Mouse (Mus musculus): ENCODE measurements at regions not wholly inside any gene's neighbourhood (a gene's known extent, or its start where the extent isn't known, plus 50 kb on each side); places are given as distances from the start of the nearest gene placed in this dataset.

DNA sequence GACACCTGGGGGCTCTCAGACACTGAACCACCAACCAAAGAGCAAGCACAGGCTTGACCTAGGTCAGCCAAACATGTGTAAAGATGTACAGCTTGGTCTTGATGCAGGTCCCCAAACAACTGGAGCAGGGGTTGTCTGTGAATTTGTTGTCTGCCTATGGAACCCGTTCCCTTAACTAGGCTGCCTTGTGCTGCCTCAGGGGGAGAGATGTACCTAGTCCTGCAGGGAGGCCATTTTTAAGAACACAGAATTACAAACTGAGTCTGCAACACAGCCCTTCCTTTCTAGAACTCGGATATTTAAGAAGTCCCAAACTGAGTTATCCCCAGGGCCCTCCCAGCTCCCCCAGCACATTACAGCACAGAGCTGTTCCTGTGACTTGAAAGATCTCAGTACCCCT lies 57.5 kb upstream of the Lama4 start:
- Histone ChIP-seq H3K27ac (replicated peaks) (peak overlapping the region; percentile 18; the same call in 1 of the 2 replicates), H3K9ac (no peak overlapping the region), H3K4me1 (replicated peaks) (no peaks in the 10 kb centered on the region), H3K4me2 (no peak overlapping the region), H3K27me3 (no peaks in the 10 kb centered on the region), H3K4me3 (no peak overlapping the region), H3K9me3 (no peaks in the 10 kb centered on the region), H3K36me3 (no peaks in the 10 kb centered on the region)
- WGBS, result 77% methylated on average over 2 of the region's 2 CpGs
- no peak for ATAC-seq (ENCODE audit: low read depth)

- no peak overlapping the region for H3K4me3 ChIP-seq
- H3K36me3 ChIP-seq, result no peaks in the 10 kb centered on the region
- 56% methylated on average over 9 of the region's 9 CpGs for WGBS
- no peak overlapping the region for H3K9ac ChIP-seq
- no peak overlapping the region for H3K4me2 ChIP-seq
- H3K27ac ChIP-seq (replicated peaks), result peak overlapping the region; percentile 23; the same call in 1 of the 2 replicates
- no peaks in the 10 kb centered on the region for H3K4me1 ChIP-seq (replicated peaks)
- no peaks in the 10 kb centered on the region for H3K9me3 ChIP-seq
- no peaks in the 10 kb centered on the region for H3K27me3 ChIP-seq
- no peak for ATAC-seq (ENCODE audit: low read depth)
These were observed 57.0 kb upstream of the Lama4 start for GRCm38 (mm10) chr10:38908277-38908676.

DNA sequence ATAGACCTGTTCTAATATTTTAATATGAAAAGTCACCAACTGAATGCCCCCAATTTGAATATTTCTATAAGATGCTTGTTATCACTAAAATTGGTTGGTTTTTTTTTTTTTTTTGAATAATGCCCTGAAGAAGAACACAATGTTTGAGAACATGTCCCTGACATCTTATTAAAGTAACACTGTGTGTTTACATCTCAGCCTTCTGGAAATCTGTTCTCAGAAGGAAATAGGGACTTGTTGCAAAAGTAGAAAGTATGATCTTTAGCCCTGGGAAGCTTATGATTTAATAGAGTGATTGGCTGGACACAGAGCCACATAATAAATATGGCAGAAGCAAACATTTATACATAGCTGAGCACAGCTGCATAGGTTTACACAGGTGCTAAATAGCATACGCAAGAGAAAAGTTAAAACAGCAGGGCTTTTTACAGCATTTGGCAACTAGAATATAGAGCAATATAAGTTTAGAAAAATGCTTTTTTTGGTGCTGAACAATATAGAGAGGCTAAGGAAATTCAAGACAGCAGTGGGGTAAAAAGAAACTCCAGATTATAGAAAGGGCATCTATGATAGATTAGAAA lies 56.1 kb upstream of the Lama4 start:
- no peak overlapping the region for H3K4me2 ChIP-seq
- no peak overlapping the region for H3K4me3 ChIP-seq
- WGBS, result 91% methylated on average over 1 of the region's 1 CpGs
- no peaks in the 10 kb centered on the region for H3K4me1 ChIP-seq (replicated peaks)
- H3K36me3 ChIP-seq, result no peaks in the 10 kb centered on the region
- no peak overlapping the region for H3K27ac ChIP-seq (replicated peaks)
- H3K9ac ChIP-seq, result no peak overlapping the region
- no peaks in the 10 kb centered on the region for H3K9me3 ChIP-seq
- no peak for ATAC-seq (ENCODE audit: low read depth)
- H3K27me3 ChIP-seq, result no peaks in the 10 kb centered on the region

DNA sequence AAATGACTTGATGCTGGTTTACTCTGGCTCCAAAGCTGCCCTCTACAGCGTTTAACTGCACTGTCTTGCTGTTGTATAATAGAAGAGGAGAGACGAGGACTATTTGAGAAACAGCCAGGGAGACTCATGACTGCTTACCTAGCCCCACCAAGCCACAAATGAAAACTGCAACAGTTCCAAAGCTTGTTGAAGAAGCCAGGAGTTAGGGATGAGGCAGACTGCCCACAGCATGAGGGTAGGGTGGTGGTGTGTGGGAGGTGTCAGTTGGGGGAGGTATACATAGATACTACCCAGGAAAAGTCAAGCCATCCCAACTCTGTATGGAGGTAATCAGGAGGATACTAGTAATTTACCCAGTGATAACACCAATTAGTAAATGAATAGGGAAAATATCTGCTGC lies 55.5 kb upstream of the Lama4 start:
- 71% methylated on average over 2 of the region's 2 CpGs for whole genome bisulfite sequencing
- ATAC-seq (ENCODE audit: low read depth), result no peak

DNA sequence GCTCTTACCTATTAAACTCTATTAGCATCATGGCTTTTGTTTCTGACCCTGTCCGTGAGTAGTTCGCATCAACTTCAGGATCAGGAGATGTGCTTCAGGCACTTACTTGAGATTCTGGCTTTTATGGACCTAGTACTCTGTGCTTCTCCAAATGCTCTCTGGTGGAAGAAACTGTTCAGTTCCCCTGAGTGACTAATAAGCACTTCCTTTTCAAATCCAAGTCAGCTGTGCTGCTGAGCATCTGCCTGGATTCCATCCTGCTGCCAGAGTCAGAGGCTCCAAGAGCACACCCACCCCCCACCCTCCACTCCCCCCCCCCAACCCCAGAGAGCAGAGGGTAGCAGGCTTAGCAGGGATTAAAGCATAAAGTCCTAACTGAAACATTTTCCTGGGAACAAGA lies 52.3 kb upstream of the Lama4 start:
- ATAC-seq (ENCODE audit: low read depth), result no peak
- Histone ChIP-seq H3K36me3 (no peaks in the 10 kb centered on the region), H3K4me1 (replicated peaks) (no peaks in the 10 kb centered on the region), H3K27me3 (no peaks in the 10 kb centered on the region), H3K4me2 (no peak overlapping the region), H3K27ac (replicated peaks) (no peak overlapping the region), H3K4me3 (no peak overlapping the region), H3K9ac (no peak overlapping the region), H3K9me3 (no peaks in the 10 kb centered on the region)
- WGBS, result 82% methylated on average over 2 of the region's 2 CpGs

More for the DNA sequence above, 55.5 kb upstream of the Lama4 start:
- H3K4me3 ChIP-seq, result no peak overlapping the region
- no peaks in the 10 kb centered on the region for H3K4me1 ChIP-seq (replicated peaks)
- no peak overlapping the region for H3K9ac ChIP-seq
- H3K27ac ChIP-seq (replicated peaks), result no peak overlapping the region
- H3K9me3 ChIP-seq, result no peaks in the 10 kb centered on the region
- no peak overlapping the region for H3K4me2 ChIP-seq
- no peaks in the 10 kb centered on the region for H3K27me3 ChIP-seq
- no peaks in the 10 kb centered on the region for H3K36me3 ChIP-seq

All from neural tube, embryonic 13.5 days (tissue).